Mouse (Mus musculus): Measurements from ENCODE around the gene Ndufc1.

GRCm38 (mm10) chr3:51398667-51399066 is 10.1 kb downstream of the Ndufc1 start:
- TF ChIP-seq CTCF (IDR thresholded peaks at IDR 0.05; ENCODE audit: low read depth) (no peak), EP300 (IDR thresholded peaks at IDR 0.05; ENCODE audit: low read depth) (no peak)

Measured in liver, embryonic 14.5 days (tissue).